Comparison of ENCODE assay signal across 24 mouse cellular contexts in the genomic region with DNA sequence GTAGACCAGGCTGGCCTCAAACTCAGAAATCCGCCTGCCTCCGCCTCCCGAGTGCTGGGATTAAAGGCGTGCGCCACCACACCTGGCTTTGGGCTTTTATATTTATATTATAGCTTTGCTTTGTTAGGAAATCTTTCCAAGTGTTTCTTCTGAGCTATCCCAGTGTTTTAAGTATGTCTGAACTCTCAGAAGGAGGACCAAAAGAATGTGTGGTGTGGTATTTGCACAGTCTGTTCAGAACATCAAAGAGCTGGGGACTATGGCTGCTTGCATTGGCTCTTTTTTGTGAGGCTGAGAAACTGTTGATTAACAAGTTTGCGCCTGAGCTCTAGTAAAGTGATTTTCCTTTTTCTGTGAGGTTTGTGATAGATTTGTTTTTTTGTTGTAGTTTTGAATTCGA.
"Had no signal": no experiment of that assay in that cellular context is flagged by ENCODE, and none has a peak within 500 bp of the region (broad histone marks: within the 10 kb centered on the region; RNA-seq: fewer than 3 reads in every experiment).

No protein-coding gene starts in this region.

- H3K27me3 ChIP-seq: heart, embryonic 13.5 days; heart, embryonic 15.5 days; hindbrain, embryonic 13.5 days; hindbrain, embryonic 15.5 days; kidney, embryonic 15.5 days; limb, embryonic 13.5 days had no signal

- ATAC-seq: forebrain, postnatal 0 days; hindbrain, postnatal 0 days; intestine, embryonic 16.5 days had no signal

- DNase-seq: forebrain, postnatal 0 days; gastrocnemius, postnatal 14 days; gastrocnemius, postnatal 36 days; heart, adult 18-20 months; heart, postnatal 14 days; heart, postnatal 36 days; kidney, adult 11 months; kidney, adult 2 months; kidney, adult 9 months; kidney, postnatal 14 days; kidney, postnatal 36 days; layer of hippocampus, adult 9-11 months; layer of hippocampus, postnatal 36 days; left cerebral cortex, postnatal 4 days had no signal

- H3K27ac ChIP-seq: heart, embryonic 10.5 days; heart, embryonic 13.5 days; heart, embryonic 15.5 days; hindbrain, embryonic 13.5 days; hindbrain, embryonic 15.5 days; hindbrain, postnatal 0 days; kidney, embryonic 15.5 days; kidney, postnatal 0 days; limb, embryonic 13.5 days had no signal

- H3K9me3 ChIP-seq: heart, embryonic 10.5 days; heart, embryonic 13.5 days; heart, embryonic 15.5 days; hindbrain, embryonic 13.5 days; hindbrain, embryonic 15.5 days; kidney, embryonic 15.5 days; limb, embryonic 13.5 days had no signal

- H3K4me3 ChIP-seq: heart, embryonic 10.5 days; heart, embryonic 13.5 days; heart, embryonic 15.5 days; hindbrain, embryonic 13.5 days; hindbrain, embryonic 15.5 days; kidney, embryonic 15.5 days; limb, embryonic 13.5 days had no signal

- H3K4me1 ChIP-seq: heart, embryonic 10.5 days; heart, embryonic 13.5 days; heart, embryonic 15.5 days; hindbrain, embryonic 13.5 days; hindbrain, embryonic 15.5 days; kidney, embryonic 15.5 days; limb, embryonic 13.5 days had no signal

- H3K4me2 ChIP-seq: heart, embryonic 13.5 days; heart, embryonic 15.5 days; hindbrain, embryonic 13.5 days; hindbrain, embryonic 15.5 days; kidney, embryonic 15.5 days; limb, embryonic 13.5 days had no signal

- H3K9ac ChIP-seq: forebrain, postnatal 0 days; heart, embryonic 13.5 days; heart, embryonic 15.5 days; hindbrain, embryonic 13.5 days; hindbrain, embryonic 15.5 days; kidney, embryonic 15.5 days; limb, embryonic 13.5 days had no signal
